Mouse (Mus musculus): ENCODE data around the gene Fxyd6. TPM values are rescaled to one million over a fixed set of nuclear protein-coding genes. Genes with fewer than 3 reads are reported as not detected.
A peak's percentile ranks its signal among the peaks of the same experiment; 100 is the strongest.

The Fxyd6 gene
- total RNA-seq, 2 experiments from 2014 or later: 81.1 to 111 TPM

DNA sequence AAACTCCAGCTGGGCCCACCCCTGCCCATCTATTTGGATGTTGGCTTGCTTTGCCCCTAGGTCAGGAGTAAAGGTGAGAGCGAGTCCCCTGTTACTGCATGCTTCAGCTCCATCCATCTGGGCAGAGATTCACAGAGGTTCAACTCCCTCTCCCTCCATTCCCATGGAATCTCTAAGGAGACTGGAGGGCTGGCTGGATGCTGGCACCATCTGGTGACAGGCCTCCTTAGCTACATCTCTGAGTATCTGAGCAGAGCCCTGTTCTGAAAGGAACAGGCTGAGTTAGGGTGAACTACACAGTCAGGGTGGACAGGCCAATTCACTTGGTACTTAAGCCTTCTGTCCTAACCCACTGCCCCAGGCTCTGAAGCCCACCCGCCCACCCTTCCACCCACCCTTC, 40.6 kb downstream of the Fxyd6 start:
- no peak for DNase-seq (ENCODE audit: low spot score in 2 of 2)

DNA sequence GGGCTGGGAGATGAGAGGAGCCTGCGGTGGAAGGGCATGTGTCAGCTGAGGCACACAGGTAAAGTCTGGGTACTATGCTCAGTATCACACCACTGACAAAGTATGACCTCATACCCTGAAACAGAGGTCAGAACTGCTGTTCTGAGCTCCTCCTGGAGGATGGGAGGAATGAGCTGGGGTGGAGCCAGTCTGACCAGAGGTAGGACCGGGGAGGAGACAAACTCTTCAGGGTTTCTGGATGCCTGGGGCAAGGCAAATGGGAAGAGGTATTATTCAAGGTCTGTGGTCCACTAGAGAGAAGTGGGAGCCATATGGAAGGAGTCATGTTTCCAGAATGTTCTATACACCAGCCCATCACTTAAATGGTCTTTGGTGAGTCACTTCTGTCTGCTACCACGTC, 41.1 kb downstream of the Fxyd6 start:
- no peak for DNase-seq (ENCODE audit: low spot score in 2 of 2)

- peak in 1 of 2 experiments; percentile 82 for DNase-seq (ENCODE audit: low spot score in 2 of 2)
Observed at GRCm38 (mm10) chr9:45411803-45412202, 41.8 kb downstream of the Fxyd6 start.

- peak; percentile 75 to 94 for DNase-seq (ENCODE audit: low spot score in 2 of 2)
Observed at GRCm38 (mm10) chr9:45412287-45412686, 42.3 kb downstream of the Fxyd6 start.

DNA sequence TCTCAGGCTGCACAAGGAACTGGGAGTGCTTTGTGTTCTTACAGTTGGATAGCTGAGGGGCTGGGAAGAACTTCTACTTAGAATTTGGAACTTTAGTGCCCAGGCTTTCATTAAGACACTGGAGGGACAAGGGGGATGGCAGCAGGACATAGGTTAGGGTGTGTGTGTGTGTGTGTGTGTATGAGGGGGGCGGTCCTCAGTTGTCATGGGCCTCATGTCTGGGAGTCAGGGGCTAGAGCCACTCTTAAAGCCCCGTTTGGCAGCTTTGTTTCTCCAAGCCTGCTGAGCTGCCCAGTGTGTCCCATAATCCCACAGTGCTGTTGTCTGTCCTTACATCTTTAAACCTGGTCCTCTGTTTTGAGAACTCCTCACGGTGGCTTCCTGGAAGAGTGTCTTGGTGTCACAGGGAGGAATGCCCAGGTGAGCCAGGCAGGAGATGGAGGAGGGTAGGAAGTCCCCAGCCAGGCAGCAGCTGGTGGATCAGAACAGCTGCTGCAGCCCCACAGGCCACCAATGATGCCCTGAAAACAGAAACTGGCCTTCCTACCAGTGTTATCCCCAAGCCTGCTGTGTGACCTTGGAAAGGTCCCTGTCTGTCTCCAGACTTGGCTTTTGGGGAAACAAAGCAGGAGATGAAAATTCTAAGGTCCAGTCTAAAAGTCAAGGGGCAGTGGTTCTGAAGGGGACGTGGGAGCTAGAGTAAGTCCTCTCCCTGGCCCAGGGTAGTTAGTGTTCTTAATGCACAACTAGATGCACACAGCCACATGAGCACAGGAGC, 42.9 kb downstream of the Fxyd6 start:
- DNase-seq (ENCODE audit: low spot score in 2 of 2): no peak

GRCm38 (mm10) chr9:45413478-45414140, 43.6 kb downstream of the Fxyd6 start:
- DNase-seq (ENCODE audit: low spot score in 2 of 2): peak in 1 of 2 experiments; percentile 63

- DNase-seq (ENCODE audit: low spot score in 2 of 2): peak; percentile 65 to 93
Observed at GRCm38 (mm10) chr9:45415912-45416311, 45.9 kb downstream of the Fxyd6 start.

- peak in 1 of 2 experiments; percentile 66 for DNase-seq (ENCODE audit: low spot score in 2 of 2)
Observed at GRCm38 (mm10) chr9:45417245-45417644, 47.3 kb downstream of the Fxyd6 start.

GRCm38 (mm10) chr9:45418252-45418651, 48.3 kb downstream of the Fxyd6 start:
- peak in 1 of 2 experiments; percentile 31 for DNase-seq (ENCODE audit: low spot score in 2 of 2)

GRCm38 (mm10) chr9:45421209-45421608, 51.2 kb downstream of the Fxyd6 start:
- peak in 1 of 2 experiments; percentile 50 for DNase-seq (ENCODE audit: low spot score in 2 of 2)

DNA sequence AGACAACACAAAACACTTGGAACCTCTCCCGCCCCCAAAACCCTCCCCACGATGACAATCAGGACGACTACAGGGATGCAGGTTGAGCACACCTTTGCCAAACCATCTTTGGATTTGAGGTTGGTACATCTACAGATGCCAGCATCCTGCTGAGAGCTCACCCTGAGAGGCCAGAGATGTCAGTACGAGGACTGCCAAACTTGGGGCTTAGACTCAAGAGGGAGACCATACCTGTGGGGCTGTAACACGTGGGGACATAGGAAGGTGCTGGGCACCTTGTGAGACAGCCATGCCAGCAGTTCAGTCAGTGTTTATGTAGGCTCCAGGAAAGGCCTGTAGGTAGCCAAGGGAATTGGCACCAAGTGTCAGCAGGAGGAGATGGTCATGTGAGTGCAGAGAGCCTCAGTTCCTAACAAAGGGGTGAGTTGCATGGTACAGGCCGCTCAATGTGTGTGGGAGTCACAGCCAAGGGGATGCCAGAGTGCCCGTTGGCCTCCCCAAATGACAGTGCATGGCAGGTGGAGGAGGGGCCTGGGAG, 52.8 kb downstream of the Fxyd6 start:
- no peak for DNase-seq (ENCODE audit: low spot score in 2 of 2)

- no peak for DNase-seq (ENCODE audit: low spot score in 2 of 2)
Observed at GRCm38 (mm10) chr9:45426456-45426855, 56.5 kb downstream of the Fxyd6 start, which contains the start of gene Dscaml1. Gene Dscaml1, plus strand, starts transcription at chr9:45426628.

DNA sequence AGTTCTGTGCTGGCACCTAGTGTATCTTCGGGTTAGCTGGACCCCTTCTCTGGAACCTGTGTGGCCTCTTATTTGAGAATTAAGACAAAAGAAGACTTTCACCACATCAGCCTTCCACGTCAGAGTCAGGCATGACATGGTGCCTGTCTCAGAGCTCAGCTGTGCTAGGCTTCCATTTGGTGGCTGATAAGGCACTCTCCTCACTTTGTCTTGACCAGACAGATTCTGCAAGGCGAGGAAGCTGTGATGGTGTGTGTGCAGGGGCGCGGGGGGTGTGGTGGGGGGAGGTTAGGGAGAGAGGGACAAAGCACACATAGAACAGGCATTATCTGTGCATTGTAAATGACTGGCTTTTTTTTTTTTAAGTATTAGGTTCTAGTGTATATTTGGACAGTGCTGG, 59.4 kb downstream of the Fxyd6 start:
- DNase-seq (ENCODE audit: low spot score in 2 of 2): no peak

GRCm38 (mm10) chr9:45429951-45430697, 60.1 kb downstream of the Fxyd6 start:
- DNase-seq (ENCODE audit: low spot score in 2 of 2): peak; percentile 62 to 70

DNA sequence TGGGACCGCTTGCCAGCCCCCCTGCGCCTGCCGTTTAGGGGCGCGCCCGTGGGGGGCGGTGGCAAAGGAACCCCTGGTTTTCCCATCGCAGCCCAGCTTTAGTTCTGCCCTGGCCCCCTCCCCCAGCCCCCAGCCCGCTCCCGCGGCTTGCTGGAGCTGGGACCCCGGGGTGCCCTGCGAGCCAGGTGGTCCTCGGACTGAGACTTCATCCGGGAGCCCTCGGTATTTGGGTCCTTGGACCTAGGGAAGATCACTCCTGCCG, 60.6 kb downstream of the Fxyd6 start:
- no peak for DNase-seq (ENCODE audit: low spot score in 2 of 2)

GRCm38 (mm10) chr9:45431150-45431549, 61.2 kb downstream of the Fxyd6 start:
- DNase-seq (ENCODE audit: low spot score in 2 of 2): peak in 1 of 2 experiments; percentile 36

- DNase-seq (ENCODE audit: low spot score in 2 of 2): peak; percentile 64 to 82
Observed at GRCm38 (mm10) chr9:45432639-45433038, 62.7 kb downstream of the Fxyd6 start.

DNA sequence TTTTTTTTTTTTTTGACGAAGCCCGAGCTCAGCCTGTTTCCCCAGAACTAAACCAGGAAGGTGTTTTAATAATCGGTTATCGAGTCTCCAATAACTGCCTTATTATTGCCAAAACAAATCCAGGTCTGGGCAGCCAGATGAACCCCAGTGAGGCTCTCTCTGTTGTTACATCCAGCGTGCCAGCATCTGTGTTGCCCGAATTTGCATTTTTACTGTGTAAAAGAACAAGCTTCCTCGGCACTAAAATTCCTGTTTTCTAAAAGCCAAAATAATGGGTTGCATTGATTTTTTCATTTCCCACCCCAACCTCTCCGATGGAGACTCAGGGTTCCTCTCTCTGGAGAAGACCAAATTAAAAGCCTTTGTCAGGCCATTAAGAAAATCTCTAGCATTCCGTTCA, 63.1 kb downstream of the Fxyd6 start:
- peak in 1 of 2 experiments; percentile 43 for DNase-seq (ENCODE audit: low spot score in 2 of 2)

- peak in 1 of 2 experiments; percentile 61 for DNase-seq (ENCODE audit: low spot score in 2 of 2)
Observed at GRCm38 (mm10) chr9:45434171-45434570, 64.2 kb downstream of the Fxyd6 start.

DNA sequence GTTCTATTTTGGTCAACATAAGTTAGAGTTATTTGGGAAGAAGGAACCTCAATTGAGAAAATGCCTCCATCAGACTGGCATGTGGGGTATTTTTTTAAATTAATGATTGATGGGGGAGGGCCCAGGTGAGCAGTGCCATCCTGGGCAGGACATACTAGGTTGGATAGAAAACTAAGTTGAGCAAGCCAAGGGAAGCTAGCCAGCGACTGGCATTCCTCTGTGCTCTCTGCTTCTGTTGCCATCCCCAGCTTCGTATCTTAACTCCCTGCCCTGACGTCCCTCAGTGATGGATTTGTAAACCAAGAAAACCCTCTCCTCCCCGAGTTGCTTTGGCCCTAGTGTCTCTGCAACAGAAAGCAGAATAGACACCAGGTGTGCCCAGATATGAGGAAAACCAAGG, 69.0 kb downstream of the Fxyd6 start:
- no peak for DNase-seq (ENCODE audit: low spot score in 2 of 2)

DNA sequence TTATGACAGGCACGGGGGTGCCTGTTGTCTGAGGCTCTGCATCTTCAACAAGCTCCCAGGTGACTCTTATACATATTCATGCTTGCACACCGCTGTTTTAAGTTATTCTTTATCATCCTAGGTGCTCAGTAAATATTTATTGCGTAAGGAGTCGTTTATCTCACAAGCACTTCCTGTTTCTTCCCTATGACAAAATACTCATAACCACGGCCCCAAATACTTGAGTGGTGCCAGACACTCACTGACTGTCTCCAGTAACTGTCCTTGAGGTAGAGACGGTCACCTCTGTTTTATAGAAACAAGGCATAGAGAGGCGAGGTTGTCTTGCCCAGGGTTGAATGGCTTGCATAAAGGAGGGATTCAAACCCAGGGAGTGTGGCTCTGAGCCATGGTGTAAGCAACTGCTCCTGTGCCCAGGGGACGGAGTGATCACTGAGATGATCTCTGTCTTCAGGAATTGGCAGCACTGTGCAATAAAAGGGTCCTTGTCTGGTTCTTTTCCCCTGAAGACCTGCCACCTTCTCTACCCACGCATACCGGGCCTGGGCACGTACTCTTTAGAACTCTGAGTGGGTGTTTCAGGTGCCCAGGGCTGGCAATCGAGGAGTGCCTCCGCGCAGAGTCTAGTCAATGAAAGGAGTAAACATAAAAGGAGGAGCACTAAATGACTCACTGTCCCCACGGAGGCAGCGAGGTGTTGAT, 70.2 kb downstream of the Fxyd6 start:
- DNase-seq (ENCODE audit: low spot score in 2 of 2): no peak

All from layer of hippocampus, adult 18-20 months (tissue).